Mouse (Mus musculus) brain, embryonic 14.5 days (tissue): ENCODE results near the gene Prss36. TPM values are rescaled to one million over a fixed set of nuclear protein-coding genes. Genes with fewer than 3 reads are reported as not detected.
"Not testable (repeated sequence)": the region's sequence is repeated elsewhere in the genome, so short reads cannot be mapped to it uniquely, and the experiment has no call there.

ENCODE experiments used
- DNase-seq: peaks from one replicate; pipeline ENCODE4 v3.0.0-alpha.2; 2011; ENCODE audit warnings: low read depth
- CTCF ChIP-seq: fragments of 200-500 bp; IDR thresholded peaks from 2 replicates; pipeline ENCODE4 v1.5.1; 2012; ENCODE audit warnings: inconsistent platforms, mild to moderate bottlenecking, moderate library complexity, borderline replicate concordance; ENCODE audit not compliant: insufficient read depth, insufficient read length; ENCODE audit errors: extremely low read depth
- POLR2A ChIP-seq: fragments of 200-500 bp; IDR thresholded peaks from 2 replicates; pipeline ENCODE4 v1.6.1; 2012; ENCODE audit warnings: mild to moderate bottlenecking, inconsistent platforms, borderline replicate concordance; ENCODE audit not compliant: poor library complexity, insufficient read depth, insufficient read length, severe bottlenecking; ENCODE audit errors: extremely low read depth
- polyA plus RNA-seq: library from polyadenylated mRNA; depleted of rRNA; stranded (reverse); fragments of >200 nt; gene quantifications from 2 replicates; pipeline ENCODE4 v1.2.3, GENCODE M21; 2012

Gene Prss36
- polyA plus RNA-seq, 1 experiment, result 11.2 TPM

- TF ChIP-seq POLR2A, result no peak
- no peak for TF ChIP-seq CTCF
- no peak for DNase-seq
Measured at GRCm38 (mm10) chr7:127915293-127915692, 31.2 kb downstream of the Prss36 start.

GRCm38 (mm10) chr7:127912938-127913337 lies 33.6 kb downstream of the Prss36 start:
- TF ChIP-seq CTCF (no peak), POLR2A (no peak)
- no peak for DNase-seq

GRCm38 (mm10) chr7:127912190-127912871 lies 34.2 kb downstream of the Prss36 start, which contains the start of gene Kat8:
Gene Kat8 (plus strand): TSS chr7:127912516.
- DNase-seq, result peak; percentile 97
- TF ChIP-seq CTCF (no peak), POLR2A (0 out of 2 replicates have a peak, but pooled peaks have one; percentile 36)

DNA sequence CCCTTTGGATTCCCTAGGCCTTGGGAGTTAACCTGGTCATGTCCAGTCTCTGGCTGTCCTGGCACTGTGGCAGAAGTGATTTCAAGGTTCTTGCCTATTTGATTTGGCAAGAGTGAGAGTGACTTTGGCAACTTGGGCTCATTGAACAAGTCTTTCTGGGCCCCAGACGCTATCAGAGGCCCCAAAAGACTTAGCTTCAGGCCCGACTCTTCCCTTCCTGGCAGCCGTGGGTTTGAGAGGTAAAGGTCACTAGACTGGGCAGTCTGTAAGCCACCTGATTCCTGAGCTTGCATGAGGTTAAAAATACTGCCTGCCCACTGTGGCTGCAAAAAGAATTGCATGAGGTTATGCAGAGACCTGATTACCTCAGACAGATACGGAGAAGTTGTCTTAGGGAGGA lies 37.9 kb downstream of the Prss36 start:
- no peak for DNase-seq
- TF ChIP-seq POLR2A, result no peak

- TF ChIP-seq CTCF, result no peak
- TF ChIP-seq POLR2A, result no peak
- DNase-seq, result no peak
Measured at GRCm38 (mm10) chr7:127907939-127908338, 38.6 kb downstream of the Prss36 start.

GRCm38 (mm10) chr7:127903971-127904796 lies 42.3 kb downstream of the Prss36 start, which contains the start of gene Bckdk:
Gene Bckdk (plus strand): TSS chr7:127904082.
- DNase-seq, result peak; percentile 90
- peak; percentile 12; the same call in 1 of the 2 replicates for TF ChIP-seq CTCF
- TF ChIP-seq POLR2A, result peak; percentile 59; the same call in 1 of the 2 replicates

- DNase-seq, result no peak
- TF ChIP-seq CTCF (no peak), POLR2A (no peak)
Measured at GRCm38 (mm10) chr7:127901772-127902171, 44.8 kb downstream of the Prss36 start.

DNA sequence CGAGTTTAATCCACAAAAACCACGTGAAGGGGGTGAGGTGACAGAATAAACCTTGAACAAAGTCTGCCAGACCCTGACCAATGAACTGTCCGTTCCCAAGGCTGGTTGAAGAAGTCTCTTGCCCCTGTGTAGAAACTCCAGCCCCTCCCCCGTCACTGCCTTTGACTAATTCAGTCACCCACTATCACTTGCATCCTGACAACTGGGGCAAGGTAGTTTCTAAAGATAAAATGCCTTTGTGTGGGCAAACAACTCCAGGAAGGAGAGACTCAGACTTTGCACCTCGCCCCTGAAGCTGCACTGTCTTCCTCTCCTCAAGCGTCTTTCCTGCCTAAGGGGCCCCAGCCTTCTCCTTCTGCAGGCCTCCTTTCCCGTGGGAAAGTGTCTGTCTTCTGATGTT lies 46.5 kb downstream of the Prss36 start:
- DNase-seq, result no peak
- TF ChIP-seq POLR2A (no peak), CTCF (no peak)

- no peak for DNase-seq
- no peak for TF ChIP-seq POLR2A
- no peak for TF ChIP-seq CTCF
Measured at GRCm38 (mm10) chr7:127898179-127898956, 48.2 kb downstream of the Prss36 start.

GRCm38 (mm10) chr7:127897542-127897941 lies 49.0 kb downstream of the Prss36 start:
- no peak for DNase-seq
- TF ChIP-seq POLR2A (no peak), CTCF (no peak)

GRCm38 (mm10) chr7:127896384-127896783 lies 50.1 kb downstream of the Prss36 start:
- peak; percentile 42 for DNase-seq
- TF ChIP-seq CTCF (peak; percentile 65; the same call in 1 of the 2 replicates), POLR2A (no peak)

GRCm38 (mm10) chr7:127895891-127896290 lies 50.6 kb downstream of the Prss36 start:
- DNase-seq, result not testable (repeated sequence)

- DNase-seq, result peak; percentile 99
- TF ChIP-seq CTCF (peak; percentile 25; the same call in 1 of the 2 replicates), POLR2A (peak; percentile 5; the same call in 1 of the 2 replicates)
Measured at GRCm38 (mm10) chr7:127895442-127895841, 51.1 kb downstream of the Prss36 start, which contains the start of the genes Gm21974 and Vkorc1. Gene Gm21974 (minus strand): TSS chr7:127895454. Gene Vkorc1 (minus strand): TSS chr7:127895617.
